Mouse (Mus musculus): ENCODE measurements around the gene Pole4.

GRCm38 (mm10) chr6:82647001-82647400 is 58.2 kb downstream of the Pole4 start:
- TF ChIP-seq POLR2A (IDR thresholded peaks at IDR 0.05; ENCODE audit: borderline replicate concordance, control insufficient read depth, low read depth, low read length) (no peak), CTCF (IDR thresholded peaks at IDR 0.05; ENCODE audit: control insufficient read depth, insufficient read depth, low read length) (no peak)
